Mouse (Mus musculus) cerebellum, adult (tissue): ENCODE results near the gene Carns1.

ENCODE experiments used
- ATAC-seq: cut with Nextera tagmentation; 2 replicates; pipeline ENCODE4 v1.9.2; 2017; ENCODE audit warnings: mild to moderate bottlenecking, moderate library complexity, mixed read lengths; ENCODE audit not compliant: insufficient number of reproducible peaks, low FRiP score, low TSS enrichment

Gene Carns1

DNA sequence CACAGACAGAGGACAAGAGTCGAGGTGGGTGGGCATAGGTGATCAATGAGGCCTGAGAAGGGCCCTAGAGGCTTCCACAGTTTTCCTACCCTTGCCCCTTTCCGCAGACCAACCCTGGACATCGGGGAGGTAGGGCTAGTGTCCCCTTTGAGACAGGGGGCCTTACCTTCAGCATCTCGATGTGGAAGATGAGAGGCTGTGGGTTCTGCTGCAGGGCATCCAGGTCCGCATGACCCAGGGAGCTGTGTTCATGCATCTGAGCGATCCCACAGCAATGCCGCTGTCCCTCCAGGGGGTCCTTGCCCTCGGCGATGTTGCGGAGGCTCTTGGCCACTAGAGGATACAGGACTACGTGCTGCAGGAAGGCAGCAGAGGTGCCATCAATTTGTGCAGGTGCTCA, 59.5 kb downstream of the Carns1 start:
- ATAC-seq, result no peak

DNA sequence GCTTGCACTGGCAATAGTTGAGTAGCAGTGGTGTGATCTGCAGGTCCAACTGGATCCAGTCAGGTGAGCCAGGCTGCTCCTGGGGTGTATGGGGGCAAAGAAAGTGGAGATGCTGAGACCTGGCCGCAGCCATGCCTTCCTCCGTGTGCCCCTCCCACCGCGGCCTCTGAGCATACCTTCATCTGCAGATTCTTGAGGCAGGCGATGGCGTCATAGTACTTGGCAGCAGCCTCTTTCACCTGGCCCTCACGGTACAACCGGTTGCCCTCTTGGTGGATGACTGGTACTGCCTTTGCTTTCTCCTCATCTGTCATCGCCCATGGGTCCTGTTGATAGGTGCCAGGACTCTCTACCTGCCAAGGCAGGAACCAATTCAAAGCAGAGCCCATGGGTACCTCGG, 60.1 kb downstream of the Carns1 start:
- no peak for ATAC-seq

DNA sequence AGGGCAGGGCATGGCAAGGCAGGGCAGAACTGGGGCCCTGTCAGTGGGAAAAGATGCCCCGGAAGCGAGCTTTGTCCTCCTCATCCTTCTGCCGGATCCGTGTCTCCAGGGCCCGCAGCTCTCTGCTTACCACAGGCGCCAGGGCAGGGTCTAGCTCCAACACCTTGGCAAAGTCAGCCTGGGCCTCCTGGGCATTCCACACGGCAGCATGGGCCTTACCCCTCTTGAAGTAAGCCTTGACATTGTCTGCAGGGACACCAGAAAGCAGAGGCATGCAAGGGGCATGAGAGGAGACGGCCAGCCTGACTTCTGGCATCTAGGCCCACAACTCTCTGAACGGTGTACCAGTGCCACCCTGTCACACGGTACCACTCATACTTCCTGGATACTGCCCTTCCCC, 60.7 kb downstream of the Carns1 start:
- no peak for ATAC-seq
